Mouse (Mus musculus) thymus, adult 18-20 months (tissue): ENCODE results near the gene Olfr691.
"Not testable (repeated sequence)": the region's sequence is repeated elsewhere in the genome, so short reads cannot be mapped to it uniquely, and the experiment has no call there.

Experiments
- DNase-seq, 2 experiments: peaks; one replicate each; pipeline ENCODE4 v3.0.0; 2022; ENCODE audit warnings: mixed read lengths in 2 of 2

The Olfr691 gene

GRCm38 (mm10) chr7:105342170-105342569 lies at the start of gene Olfr691:
Olfr691 (minus strand) TSS chr7:105342270.
- DNase-seq = no peak

- DNase-seq = no peak
Measured at GRCm38 (mm10) chr7:105390236-105390635, 48.2 kb upstream of the Olfr691 start.

DNA sequence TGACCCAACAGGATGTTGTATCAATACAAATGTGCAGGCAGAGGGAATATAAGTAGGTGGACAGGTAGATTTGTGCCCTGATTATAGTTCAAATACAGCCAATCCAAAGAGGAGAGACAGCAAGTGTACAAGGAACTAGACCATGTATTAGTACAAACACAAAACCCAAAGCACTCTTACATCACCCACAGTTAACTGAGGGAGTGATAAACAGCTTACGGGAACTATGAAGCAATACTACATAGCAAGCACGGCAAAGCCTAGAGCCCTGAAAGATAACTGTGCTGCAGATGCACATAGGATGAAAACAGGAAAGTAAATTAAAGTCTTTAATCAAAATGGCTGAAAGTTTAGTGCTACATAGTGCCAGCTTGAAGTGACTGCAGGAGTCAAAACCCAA lies 45.6 kb upstream of the Olfr691 start:
- no peak for DNase-seq

- no peak for DNase-seq
Measured at GRCm38 (mm10) chr7:105380329-105380728, 38.3 kb upstream of the Olfr691 start.

- no peak for DNase-seq
Measured at GRCm38 (mm10) chr7:105374866-105375265, 32.8 kb upstream of the Olfr691 start, which contains the start of gene Gm5901. Gm5901 (plus strand) TSS chr7:105375038.

DNA sequence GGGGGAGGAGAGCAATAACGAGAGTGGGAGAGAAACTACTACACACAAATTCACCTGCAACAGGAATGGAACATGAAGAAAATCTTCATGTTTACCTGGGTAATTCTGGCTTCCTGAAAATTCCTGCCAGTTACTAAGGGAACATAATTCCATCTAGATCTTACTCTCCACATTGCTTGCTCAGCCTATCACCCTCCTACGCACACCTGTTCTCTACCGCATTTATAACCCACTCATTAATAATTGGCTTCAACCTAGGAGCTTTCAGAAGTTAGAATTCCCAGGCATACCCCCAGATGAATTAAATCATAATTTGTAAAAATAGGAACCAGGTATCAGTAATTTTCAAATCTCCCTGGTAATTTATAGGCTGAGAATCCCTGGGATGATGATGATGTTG lies 31.9 kb upstream of the Olfr691 start:
- no peak for DNase-seq

DNA sequence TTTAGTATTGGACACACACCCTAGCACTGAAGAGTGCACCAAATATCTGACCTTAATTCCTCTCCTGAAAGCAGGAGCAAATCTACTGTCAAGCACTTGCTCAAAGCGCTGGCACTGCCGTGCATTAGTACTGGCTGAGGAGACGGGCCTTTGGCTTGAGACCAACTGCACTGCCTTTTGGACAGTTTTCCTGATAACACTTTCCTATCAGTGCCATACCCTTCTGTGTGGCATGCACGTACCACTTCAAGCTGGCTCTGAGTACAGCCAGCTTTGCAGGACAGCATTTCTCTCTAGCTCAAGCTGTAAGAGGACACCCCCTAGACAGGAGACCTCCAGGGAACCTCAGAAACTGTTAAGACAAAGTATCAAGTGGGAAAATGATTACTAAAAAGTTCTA lies 31.4 kb upstream of the Olfr691 start:
- DNase-seq = no peak

GRCm38 (mm10) chr7:105372912-105373311 lies 30.8 kb upstream of the Olfr691 start:
- no peak for DNase-seq

GRCm38 (mm10) chr7:105368521-105368920 lies 26.5 kb upstream of the Olfr691 start:
- DNase-seq = no peak

DNA sequence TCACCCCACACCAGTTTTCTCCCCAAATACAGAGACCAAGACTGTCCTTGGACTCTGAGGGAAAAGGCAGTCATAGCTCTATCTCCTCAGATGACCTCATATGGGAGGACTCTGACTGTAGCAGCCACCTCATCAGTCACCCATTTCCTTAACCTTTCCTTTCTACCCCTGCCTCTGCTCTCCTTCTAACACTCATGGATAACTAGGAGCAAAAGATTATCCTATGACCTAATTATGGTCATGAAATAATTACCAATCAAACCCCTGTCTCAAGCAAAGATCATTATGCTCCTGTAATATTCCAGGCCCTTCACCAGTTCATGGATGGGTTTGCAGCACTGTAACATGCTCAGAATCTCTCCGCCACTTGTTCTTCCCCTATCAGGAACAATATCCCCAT lies 25.9 kb upstream of the Olfr691 start, which contains the start of gene Olfr692:
Gene Olfr692 (plus strand): TSS at position 301 of the 400 bp plus-strand sequence.
- DNase-seq = no peak

- DNase-seq = no peak
Measured at GRCm38 (mm10) chr7:105367268-105367667, 25.2 kb upstream of the Olfr691 start.

GRCm38 (mm10) chr7:105361713-105362112 lies 19.6 kb upstream of the Olfr691 start:
- no peak for DNase-seq

DNA sequence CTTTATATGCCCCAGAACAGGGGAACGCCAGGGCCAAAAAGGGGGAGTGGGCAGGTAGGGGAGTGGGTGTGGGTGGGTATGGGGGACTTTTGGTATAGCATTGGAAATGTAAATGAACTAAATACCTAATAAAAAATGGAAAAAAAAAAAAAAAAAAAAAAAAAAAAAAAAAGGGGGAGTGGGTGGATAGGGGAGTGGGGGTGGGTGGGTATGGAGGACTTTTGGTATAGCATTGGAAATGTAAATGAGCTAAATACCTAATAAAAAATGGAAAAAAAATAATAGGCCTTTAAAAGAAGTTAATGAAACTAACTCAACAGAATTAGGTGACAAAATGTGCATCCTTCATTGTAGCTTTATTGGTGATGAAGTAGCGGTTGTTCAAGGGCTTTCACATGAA lies 14.4 kb upstream of the Olfr691 start:
- DNase-seq = not testable (repeated sequence)

DNA sequence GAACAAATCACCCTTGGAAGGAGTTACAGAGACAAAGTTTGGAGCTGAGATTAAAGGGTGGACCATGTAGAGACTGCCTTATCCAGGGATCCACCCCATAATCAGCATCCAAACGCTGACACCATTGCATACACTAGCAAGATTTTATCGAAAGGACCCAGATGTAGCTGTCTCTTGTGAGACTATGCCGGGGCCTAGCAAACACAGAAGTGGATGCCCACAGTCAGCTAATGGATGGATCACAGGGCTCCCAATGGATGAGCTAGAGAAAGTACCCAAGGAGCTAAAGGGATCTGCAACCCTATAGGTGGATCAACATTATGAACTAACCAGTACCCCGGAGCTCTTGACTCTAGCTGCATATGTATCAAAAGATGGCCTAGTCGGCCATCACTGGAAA lies 14.0 kb upstream of the Olfr691 start:
- DNase-seq = not testable (repeated sequence)

GRCm38 (mm10) chr7:105342752-105343151 lies 682 bp upstream of the Olfr691 start:
- DNase-seq = no peak

DNA sequence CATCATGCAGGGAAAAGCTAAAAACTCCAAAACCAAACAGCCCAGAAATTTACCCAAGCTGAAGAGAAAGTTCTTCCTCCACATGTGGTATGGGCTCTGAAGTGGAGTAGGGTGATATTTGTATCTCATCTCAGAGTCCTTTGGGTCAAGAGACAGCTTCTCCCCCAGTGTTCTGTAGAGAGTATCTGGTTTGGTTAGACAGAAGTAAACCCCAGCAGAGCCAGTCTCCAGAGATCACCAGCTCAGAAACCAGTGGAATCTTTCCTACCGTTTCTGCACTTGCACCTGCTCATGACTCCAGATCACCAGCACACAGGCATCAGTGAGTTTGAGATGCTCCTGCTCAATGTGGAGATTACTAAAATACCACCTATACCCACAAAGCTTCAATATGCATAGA lies 8.1 kb downstream of the Olfr691 start, which contains the start of gene Olfr690:
Gene Olfr690 (minus strand): TSS at position 101 of the 400 bp plus-strand sequence.
- DNase-seq = no peak

- DNase-seq = no peak
Measured at GRCm38 (mm10) chr7:105325302-105325701, 16.8 kb downstream of the Olfr691 start.

DNA sequence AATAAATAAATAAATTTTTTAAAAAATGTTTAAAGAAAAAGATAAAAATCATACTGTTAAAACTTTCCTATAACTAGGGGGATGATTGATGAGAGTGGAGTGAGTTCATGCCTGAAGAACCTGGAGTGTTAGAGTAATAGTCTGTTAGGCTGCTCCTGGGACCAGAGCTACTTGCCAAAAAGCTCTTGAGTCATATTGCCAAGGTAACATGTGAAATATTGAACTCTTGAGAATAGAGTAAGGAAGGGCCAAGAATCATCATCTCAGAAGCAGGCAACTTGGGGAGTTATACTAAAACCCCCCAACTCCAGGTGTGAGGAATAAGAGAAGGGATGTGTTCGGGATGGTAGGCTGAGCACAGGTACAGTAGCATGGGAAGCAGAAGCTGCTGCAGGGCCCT lies 31.2 kb downstream of the Olfr691 start, which contains the start of gene Olfr689:
Gene Olfr689 (plus strand): TSS at position 301 of the 400 bp plus-strand sequence.
- no peak for DNase-seq

GRCm38 (mm10) chr7:105290051-105290450 lies 52.0 kb downstream of the Olfr691 start:
- no peak for DNase-seq

DNA sequence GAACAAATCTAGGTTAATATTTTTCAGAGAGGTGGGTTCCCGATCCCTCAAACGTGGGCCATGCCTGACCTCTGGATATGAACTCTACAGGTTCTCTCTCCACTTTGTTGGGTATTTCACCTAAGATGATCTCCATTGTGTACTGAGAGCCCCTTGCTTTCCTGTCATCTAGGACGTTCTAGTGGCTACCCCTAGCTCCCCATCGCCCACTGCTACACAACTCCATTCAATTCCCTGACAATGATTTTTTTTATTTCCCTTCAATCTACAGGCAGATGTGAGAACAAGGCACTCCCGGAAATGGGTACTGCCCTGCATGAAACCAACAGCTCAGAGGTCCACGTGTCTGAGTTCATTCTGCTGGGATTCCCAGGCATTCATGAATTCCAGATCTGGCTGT lies 54.3 kb downstream of the Olfr691 start, which contains the start of gene Olfr688:
Gene Olfr688 (plus strand): TSS at position 301 of the 400 bp plus-strand sequence.
- DNase-seq = no peak
